Comparison of ENCODE assay signal across 13 mouse cellular contexts in genomic region chr3:27673660-27674059, GRCm38 (mm10). TPM values are rescaled to one million over a fixed set of nuclear protein-coding genes. Genes with fewer than 3 reads are reported as not detected.
A peak's percentile ranks its signal among the peaks of the same experiment; 100 is the strongest.
DNase-seq lines count a peak whose midpoint lies in the region; ATAC-seq lines count a peak whose summit lies in the region.
"Had no signal": no experiment of that assay in that cellular context is flagged by ENCODE, and none has a peak within 500 bp of the region (broad histone marks: within the 10 kb centered on the region; RNA-seq: fewer than 3 reads in every experiment).

No protein-coding gene starts in this region.

- peak overlapping the region; percentile 52; the same call in 1 of the 2 replicates for H3K27ac ChIP-seq in heart, embryonic 15.5 days
- H3K27ac ChIP-seq in heart, embryonic 11.5 days (ENCODE audit: low read depth, low read length) = no peak overlapping the region
- no peak overlapping the region for H3K27ac ChIP-seq in kidney, embryonic 14.5 days (ENCODE audit: low read depth, low read length)
- H3K27ac ChIP-seq: liver, embryonic 13.5 days had no signal

- no peak overlapping the region for H3K4me2 ChIP-seq in heart, embryonic 15.5 days
- no peak overlapping the region for H3K4me2 ChIP-seq in heart, embryonic 11.5 days
- H3K4me2 ChIP-seq in kidney, embryonic 14.5 days (replicated peaks; ENCODE audit: low read depth, low read length) = no peak overlapping the region
- H3K4me2 ChIP-seq: liver, embryonic 13.5 days had no signal

- 35% methylated on average over 7 of the region's 7 CpGs for WGBS in heart, embryonic 15.5 days
- 49% methylated on average over 7 of the region's 7 CpGs for WGBS in heart, embryonic 11.5 days (ENCODE audit: insufficient replicate concordance)
- 83% methylated on average over 7 of the region's 7 CpGs for WGBS in kidney, embryonic 14.5 days

- H3K9ac ChIP-seq in heart, embryonic 15.5 days = no peak overlapping the region
- H3K9ac ChIP-seq in heart, embryonic 11.5 days (ENCODE audit: low read depth, low read length) = no peak overlapping the region
- no peak overlapping the region for H3K9ac ChIP-seq in kidney, embryonic 14.5 days (ENCODE audit: low read depth, low read length)
- H3K9ac ChIP-seq: forebrain, postnatal 0 days; liver, embryonic 13.5 days had no signal

- ATAC-seq in heart, embryonic 15.5 days (replicated peaks; ENCODE audit: insufficient number of reproducible peaks, insufficient read depth, low FRiP score, low read depth) = 0 out of 2 replicates have a peak, but pooled peaks have one; percentile 3
- ATAC-seq in heart, embryonic 11.5 days (replicated peaks; ENCODE audit: insufficient number of reproducible peaks, low FRiP score, low TSS enrichment) = no peak
- ATAC-seq in kidney, embryonic 14.5 days (ENCODE audit: low FRiP score, low TSS enrichment) = no peak
- ATAC-seq: forebrain, postnatal 0 days had no signal

- no peaks in the 10 kb centered on the region for H3K36me3 ChIP-seq in heart, embryonic 15.5 days
- no peaks in the 10 kb centered on the region for H3K36me3 ChIP-seq in heart, embryonic 11.5 days (ENCODE audit: control insufficient read depth, insufficient read depth, low read length)
- H3K36me3 ChIP-seq in kidney, embryonic 14.5 days (ENCODE audit: control insufficient read depth, insufficient read depth, low read length) = no peaks in the 10 kb centered on the region; the same call in 1 of the 2 replicates
- H3K36me3 ChIP-seq: liver, embryonic 13.5 days had no signal

- H3K27me3 ChIP-seq in heart, embryonic 15.5 days = no peaks in the 10 kb centered on the region
- H3K27me3 ChIP-seq in heart, embryonic 11.5 days (ENCODE audit: control insufficient read depth, insufficient read depth, low read length) = no peaks in the 10 kb centered on the region
- no peaks in the 10 kb centered on the region for H3K27me3 ChIP-seq in kidney, embryonic 14.5 days (ENCODE audit: control insufficient read depth, insufficient read depth, low read length)
- H3K27me3 ChIP-seq: liver, embryonic 13.5 days had no signal

- peak; percentile 38 to 41 for DNase-seq in cerebellum, postnatal 10 days
- DNase-seq in cerebellum, adult 11 months = no peak
- peak; percentile 53 to 61 for DNase-seq in kidney, postnatal 4 days
- DNase-seq in right cerebral cortex, postnatal 4 days = peak; percentile 24
- DNase-seq in right cerebral cortex, postnatal 10 days (ENCODE audit: low spot score in 2 of 2) = no peak
- DNase-seq: adrenal gland, adult 8-10 months; cerebellum, adult 8-10 months; forebrain, postnatal 0 days; gastrocnemius, postnatal 10 days; liver, embryonic 13.5 days had no signal

- no peaks in the 10 kb centered on the region for H3K9me3 ChIP-seq in heart, embryonic 15.5 days (replicated peaks)
- H3K9me3 ChIP-seq in heart, embryonic 11.5 days (replicated peaks; ENCODE audit: control insufficient read depth, low read length) = no peaks in the 10 kb centered on the region
- no peaks in the 10 kb centered on the region for H3K9me3 ChIP-seq in kidney, embryonic 14.5 days (ENCODE audit: control insufficient read depth, low read length)
- H3K9me3 ChIP-seq: liver, embryonic 13.5 days had no signal

- no peak overlapping the region for H3K4me3 ChIP-seq in heart, embryonic 15.5 days
- H3K4me3 ChIP-seq in heart, embryonic 11.5 days (ENCODE audit: low read depth, low read length) = no peak overlapping the region
- no peak overlapping the region for H3K4me3 ChIP-seq in kidney, embryonic 14.5 days (ENCODE audit: low read length)
- H3K4me3 ChIP-seq: liver, embryonic 13.5 days had no signal

- peaks cover 67% of the 10 kb centered on the region for H3K4me1 ChIP-seq in heart, embryonic 15.5 days (replicated peaks)
- H3K4me1 ChIP-seq in heart, embryonic 11.5 days (ENCODE audit: control insufficient read depth, insufficient read depth, low read length) = peaks cover 55% of the 10 kb centered on the region
- 0 out of 2 replicates have a peak, but pooled peaks cover 6% of the 10 kb centered on the region for H3K4me1 ChIP-seq in kidney, embryonic 14.5 days (ENCODE audit: control insufficient read depth, insufficient read depth, low read length)

RNA-seq across cellular contexts. Expression of gene Fndc3b, which starts 37.4 kb away (rescaled TPM):
- polyA plus RNA-seq in heart, embryonic 15.5 days (2015; fragmentation: Nextera tagmentation; extraction: Ambion mirVana) = 24.0 and 27.8 TPM in 2 replicates
- polyA plus RNA-seq in heart, embryonic 11.5 days (2014; fragmentation: Nextera tagmentation; extraction: Ambion mirVana) = 27.5 and 28.6 TPM in 2 replicates
- 18.5 and 28.7 TPM in 2 replicates for polyA plus RNA-seq in kidney, embryonic 14.5 days (2014; fragmentation: Nextera tagmentation; extraction: Ambion mirVana)

Comparison
In these comparisons a context has a peak if more than half of its experiments do, and no peak if none do; other contexts are left out.
1. DNase-seq: peak in cerebellum, postnatal 10 days (2 of 2), kidney, postnatal 4 days (2 of 2) and right cerebral cortex, postnatal 4 days (single experiment); none in cerebellum, adult 11 months (single experiment) and right cerebral cortex, postnatal 10 days (0 of 2).